Mouse (Mus musculus) kidney, postnatal 10 days (tissue): ENCODE data around the gene Rara.

ENCODE experiments used
- DNase-seq: peaks from one replicate; pipeline ENCODE4 v3.0.0; 2021; ENCODE audit warnings: mixed read lengths

Rara gene

GRCm38 (mm10) chr11:98938701-98939083 is 11.1 kb downstream of the Rara start:
- no peak for DNase-seq

DNA sequence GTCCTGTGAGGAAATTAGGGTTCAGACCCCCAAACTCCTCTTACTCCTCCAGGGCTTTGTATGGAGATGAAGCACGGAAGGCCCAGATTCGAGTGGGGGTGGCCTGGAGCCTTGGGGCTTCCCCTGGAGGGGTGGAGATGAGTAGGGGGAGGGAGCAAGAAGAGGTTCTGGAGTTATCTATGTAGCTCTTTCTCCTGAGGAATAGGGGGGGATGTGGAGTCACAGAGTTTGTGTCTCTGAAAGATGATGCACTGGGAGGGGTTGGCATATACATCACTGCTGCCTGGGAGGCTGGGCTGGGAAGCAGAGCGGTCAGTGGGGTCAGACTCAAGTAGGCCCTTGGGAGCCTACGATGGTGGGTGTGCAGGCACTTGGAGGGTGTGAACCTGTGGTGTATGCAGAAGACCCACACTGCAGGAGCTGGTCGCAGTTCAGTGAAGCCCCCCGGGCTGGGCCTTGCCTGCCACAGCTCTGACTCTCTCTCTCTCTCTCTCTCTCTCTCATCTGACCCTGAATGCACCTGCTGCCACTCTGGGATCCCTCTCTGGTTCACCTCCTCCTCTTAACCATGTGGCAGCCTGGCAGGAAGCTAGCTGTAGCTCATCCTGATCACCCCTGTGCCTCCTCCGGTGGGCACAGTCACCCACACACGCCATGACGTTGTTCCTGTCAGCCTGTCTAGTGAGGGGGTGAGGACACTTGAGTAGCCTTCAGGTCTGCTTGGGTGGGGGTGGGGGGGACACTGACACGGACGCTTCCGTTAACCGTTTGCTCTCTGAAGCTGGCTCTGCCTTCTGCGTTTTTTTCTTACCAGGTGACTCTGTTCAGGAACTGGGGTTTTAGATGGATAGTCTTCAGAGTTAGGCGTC is 11.7 kb downstream of the Rara start:
- DNase-seq: no peak

GRCm38 (mm10) chr11:98939953-98940641 is 12.5 kb downstream of the Rara start:
- DNase-seq: peak; percentile 47

GRCm38 (mm10) chr11:98940776-98941175 is 13.2 kb downstream of the Rara start:
- DNase-seq: peak; percentile 32

- peak; percentile 88 for DNase-seq
Measured at GRCm38 (mm10) chr11:98941341-98941825, 13.8 kb downstream of the Rara start.

- DNase-seq: peak; percentile 90
Measured at GRCm38 (mm10) chr11:98941826-98942550, 14.4 kb downstream of the Rara start.

- DNase-seq: no peak
Measured at GRCm38 (mm10) chr11:98942555-98942922, 14.9 kb downstream of the Rara start.

DNA sequence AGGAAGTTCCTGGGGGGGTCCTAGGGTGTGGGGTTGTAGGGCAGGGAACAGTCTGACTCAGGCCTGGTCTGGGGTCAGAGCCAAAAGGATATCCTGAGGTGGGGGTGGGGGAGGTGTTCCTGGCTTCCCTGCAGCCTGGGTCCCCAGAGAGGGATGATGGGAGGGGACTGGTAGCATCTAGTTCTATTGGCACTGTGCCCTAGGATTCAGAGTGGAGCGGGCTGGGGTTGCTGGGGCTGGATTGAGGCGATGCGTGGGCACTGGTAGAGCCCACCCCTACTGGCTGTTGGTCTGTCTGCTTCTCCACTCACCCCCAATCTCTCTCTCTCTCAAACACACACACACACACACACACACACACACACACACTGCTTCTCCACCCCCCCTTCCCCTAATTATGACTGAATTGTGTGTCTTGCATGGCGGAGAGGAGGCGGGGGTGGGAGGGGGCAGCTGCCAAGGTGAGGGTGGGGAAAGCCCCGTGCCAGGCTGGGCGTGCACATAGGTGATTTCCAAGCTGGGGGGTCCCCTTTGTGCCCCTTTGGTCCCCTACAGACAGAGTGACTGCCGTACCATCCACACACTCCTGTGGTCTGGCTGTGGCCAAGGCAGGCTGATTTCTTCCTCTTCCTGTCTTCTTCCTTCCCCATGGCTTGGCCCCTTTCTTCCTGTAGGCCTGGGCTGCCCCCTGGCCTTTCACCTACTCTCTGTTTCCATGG is 15.5 kb downstream of the Rara start:
- DNase-seq: peak; percentile 81

DNA sequence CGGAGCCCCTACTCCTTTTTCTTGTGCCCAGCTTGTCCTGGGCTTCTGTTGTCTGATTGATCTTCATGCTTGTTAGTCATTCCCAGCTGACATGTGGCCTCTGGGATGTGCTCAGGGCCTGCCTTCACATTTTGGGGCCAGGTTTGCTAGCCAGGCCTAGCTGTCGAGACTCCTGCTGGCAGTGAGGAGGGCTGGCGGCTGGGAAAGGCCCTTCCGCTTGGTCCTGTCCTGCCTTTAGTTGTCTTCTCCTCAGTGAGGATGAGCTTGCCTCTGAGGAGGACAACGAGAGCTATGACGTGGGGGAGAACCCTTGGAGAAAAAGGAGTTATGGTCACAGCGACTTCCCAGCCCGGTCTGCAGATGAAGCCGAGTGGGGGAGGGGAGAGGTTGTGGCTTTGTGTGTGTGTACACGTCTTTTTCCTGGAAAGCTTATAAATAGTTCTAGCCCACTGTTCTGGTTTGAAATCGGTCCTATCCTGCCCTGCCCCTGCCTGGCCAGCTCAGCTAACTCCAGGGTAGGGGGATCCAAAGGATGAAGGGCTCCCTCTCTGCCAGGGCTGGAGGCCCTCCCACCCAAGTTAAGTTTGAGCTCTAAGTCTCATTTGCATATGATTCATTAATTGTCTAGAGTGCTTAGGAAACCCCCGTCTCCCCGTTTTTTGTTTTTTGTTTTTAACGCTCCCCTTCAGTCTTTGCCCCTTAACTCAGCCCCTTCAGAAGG is 16.3 kb downstream of the Rara start:
- peak; percentile 80 for DNase-seq

- peak; percentile 33 for DNase-seq
Measured at GRCm38 (mm10) chr11:98944897-98945604, 17.4 kb downstream of the Rara start.

DNA sequence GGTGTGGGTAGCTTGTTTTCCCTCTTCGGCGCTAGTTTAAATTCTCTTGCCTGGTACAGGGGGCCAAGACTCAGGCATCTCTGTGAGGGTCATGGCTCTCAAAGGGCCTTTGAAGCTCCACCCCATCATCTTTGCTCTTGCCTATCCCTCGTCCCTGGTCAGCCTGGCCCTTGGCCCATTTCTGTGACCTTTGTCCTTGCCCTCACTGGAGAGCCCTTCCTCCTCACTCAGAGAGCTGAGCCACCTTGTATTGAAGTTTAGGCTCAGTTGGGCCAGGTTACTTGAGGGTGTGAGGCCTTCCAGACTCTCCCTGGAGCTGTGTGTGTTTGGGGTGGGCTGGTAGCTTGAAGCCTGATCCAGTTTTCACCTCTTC is 18.0 kb downstream of the Rara start:
- peak; percentile 87 for DNase-seq

GRCm38 (mm10) chr11:98947969-98948569 is 20.5 kb downstream of the Rara start:
- no peak for DNase-seq

- DNase-seq: no peak
Measured at GRCm38 (mm10) chr11:98949242-98949957, 21.8 kb downstream of the Rara start.

DNA sequence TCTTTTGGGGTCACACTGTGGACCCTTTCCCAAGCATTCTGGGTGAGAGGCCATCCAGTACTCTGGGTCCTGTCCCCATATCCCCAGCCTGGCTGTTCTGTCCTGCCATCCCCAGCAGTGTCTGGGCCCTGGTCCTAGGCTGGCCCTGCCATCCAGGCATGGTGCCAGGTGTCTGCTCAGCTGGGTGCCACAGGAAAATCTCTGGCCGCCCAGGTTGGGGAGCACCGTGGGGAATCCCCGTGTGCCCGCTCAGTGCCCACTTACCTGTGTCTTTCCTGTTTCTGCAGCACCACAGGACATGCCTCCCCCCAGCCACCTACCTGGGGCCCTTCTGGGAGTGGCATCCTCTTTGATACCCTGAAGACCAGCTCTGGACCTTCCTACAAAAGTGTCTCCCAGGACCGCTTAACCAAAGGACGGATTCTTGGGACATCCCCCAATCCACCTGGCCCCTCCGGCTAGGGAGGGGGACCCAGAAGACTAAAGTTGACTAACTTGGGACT is 22.4 kb downstream of the Rara start:
- DNase-seq: peak; percentile 76

- no peak for DNase-seq
Measured at GRCm38 (mm10) chr11:98950484-98950883, 22.9 kb downstream of the Rara start.

- peak; percentile 93 for DNase-seq
Measured at GRCm38 (mm10) chr11:98951026-98951906, 23.6 kb downstream of the Rara start.

DNA sequence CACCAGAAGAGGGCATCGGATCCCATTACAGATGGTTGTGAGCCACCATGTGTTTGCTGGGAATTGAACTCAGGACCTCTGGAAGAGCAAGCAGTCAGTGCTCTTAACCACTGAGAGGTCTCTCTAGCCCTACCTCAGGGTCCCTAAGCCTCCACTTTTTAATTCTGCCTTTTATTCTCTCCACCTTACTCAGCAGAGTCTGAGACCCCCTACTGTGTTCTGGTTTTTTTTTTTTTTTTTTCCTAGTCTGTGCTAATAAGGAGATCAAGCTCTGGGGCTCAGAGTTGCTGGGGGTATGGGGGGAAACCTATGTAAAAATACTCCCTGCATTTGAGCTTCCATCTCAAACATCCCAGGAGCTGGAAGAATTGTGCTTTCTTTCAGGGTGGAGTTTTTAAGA is 24.5 kb downstream of the Rara start:
- DNase-seq: no peak

DNA sequence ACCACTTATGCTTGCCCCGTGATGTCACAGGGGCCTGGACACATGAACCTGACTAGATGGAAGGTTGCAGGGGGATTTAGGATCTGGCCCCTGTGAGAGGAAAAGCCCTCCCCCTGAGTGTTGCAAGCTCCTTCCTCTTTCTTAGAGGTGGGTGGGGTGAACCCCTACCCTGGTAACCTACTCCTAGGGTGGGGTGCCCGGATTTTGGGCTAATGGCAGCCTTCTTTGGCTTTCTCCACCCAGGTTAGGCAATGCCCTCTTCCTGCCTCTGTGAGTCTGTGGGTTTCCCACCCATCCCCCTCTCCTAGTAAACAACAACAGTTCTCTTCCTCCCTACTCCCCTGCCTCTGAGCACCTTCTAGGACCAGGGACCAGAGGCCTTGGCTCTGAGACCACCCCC is 25.1 kb downstream of the Rara start:
- DNase-seq: no peak

DNA sequence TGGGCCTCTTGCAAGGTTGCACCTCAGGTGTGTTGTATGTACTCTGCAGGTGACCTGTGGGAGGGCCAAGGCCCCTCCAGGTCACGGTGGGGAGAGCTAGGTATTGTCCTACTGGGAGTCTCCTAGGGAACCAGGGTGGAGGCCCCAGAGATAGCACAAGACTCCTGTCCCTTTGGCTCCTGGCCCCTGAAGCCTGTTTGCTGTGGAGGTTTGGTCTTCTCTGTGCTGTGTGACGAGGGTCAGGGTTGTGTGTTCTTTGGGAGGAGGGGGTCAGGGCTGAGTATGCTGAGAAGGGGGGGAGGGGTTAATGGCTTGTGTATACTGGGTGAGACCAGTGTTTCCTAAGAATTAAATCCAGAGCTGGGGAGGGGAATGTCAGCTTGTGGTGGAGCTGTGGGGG is 25.7 kb downstream of the Rara start:
- DNase-seq: no peak
